Mouse (Mus musculus) retina, postnatal 7 days (tissue): ENCODE results near the gene Lrch1.

Experiments
- DNase-seq: peaks from one replicate; pipeline ENCODE4 v3.0.0-alpha.2; 2012; ENCODE audit warnings: low read depth, low spot score

The Lrch1 gene

DNA sequence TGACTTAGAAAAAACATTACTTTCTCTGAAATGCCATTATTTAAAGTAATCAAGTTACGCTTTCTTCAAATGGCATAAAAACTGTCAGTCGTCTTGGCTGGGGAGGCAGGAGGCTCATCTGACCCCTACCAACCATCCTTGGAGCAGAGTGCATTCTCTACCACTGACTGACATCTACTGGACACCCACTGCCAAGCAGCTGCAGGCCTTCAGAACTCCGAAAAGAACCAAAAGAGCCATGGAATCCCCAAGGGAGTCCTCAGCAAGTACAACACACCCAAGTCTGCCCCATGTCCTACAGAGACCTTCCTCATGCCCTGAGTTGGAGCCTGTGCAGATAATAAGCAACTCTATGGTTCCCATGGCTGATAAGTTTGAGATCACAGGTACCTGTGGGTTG, 224.1 kb downstream of the Lrch1 start:
- no peak for DNase-seq

DNA sequence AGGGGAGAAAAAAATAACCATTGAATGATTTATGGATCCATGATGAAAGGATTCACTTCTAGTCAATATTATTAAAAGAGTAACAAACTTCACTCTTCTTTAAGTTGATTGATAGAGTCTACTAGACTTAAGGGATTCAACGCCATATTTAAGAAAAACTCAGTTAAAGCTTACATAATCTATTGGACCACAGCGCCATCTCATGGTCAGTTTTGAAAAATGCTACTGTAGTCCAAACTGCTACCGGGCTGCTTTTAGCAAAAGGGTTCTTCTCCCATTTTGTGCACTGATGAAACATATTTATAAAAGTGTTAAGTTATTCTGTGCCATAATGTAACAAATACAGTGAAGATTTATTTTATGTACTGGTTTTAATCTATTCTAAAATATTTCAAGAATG, 238.6 kb downstream of the Lrch1 start:
- peak; percentile 29 for DNase-seq
